Mouse (Mus musculus) stomach, embryonic 14.5 days (tissue): ENCODE data around the gene B4galt7. TPM values are rescaled to one million over a fixed set of nuclear protein-coding genes. Genes with fewer than 3 reads are reported as not detected.
A peak's percentile ranks its signal among the peaks of the same experiment; 100 is the strongest.
"Not testable (repeated sequence)": the region's sequence is repeated elsewhere in the genome, so short reads cannot be mapped to it uniquely, and the experiment has no call there.

ENCODE experiments used
- ATAC-seq: fragments of 200-750 bp; cut with Nextera tagmentation; 2 replicates; pipeline ENCODE4 v1.8.0; 2017; ENCODE audit warnings: low read depth, moderate TSS enrichment; ENCODE audit not compliant: insufficient number of reproducible peaks, insufficient read depth, low FRiP score
- H3K27ac ChIP-seq: fragments of 300-500 bp; sonication (generic); 2 replicates; pipeline ENCODE4 v1.5.1; 2014; ENCODE audit warnings: mild to moderate bottlenecking, low read length, moderate library complexity, mixed read lengths
- H3K27me3 ChIP-seq: fragments of 300-500 bp; sonication (generic); 2 replicates; pipeline ENCODE4 v1.6.1; 2014; ENCODE audit warnings: low read length, control low read depth, mixed read lengths; ENCODE audit not compliant: control insufficient read depth, insufficient read depth
- H3K36me3 ChIP-seq: fragments of 300-500 bp; sonication (generic); 2 replicates; pipeline ENCODE4 v1.6.1; 2014; ENCODE audit warnings: mild to moderate bottlenecking, control low read depth, low read length, moderate library complexity, mixed read lengths; ENCODE audit not compliant: control insufficient read depth, insufficient read depth
- H3K4me1 ChIP-seq: fragments of 300-500 bp; sonication (generic); 2 replicates; pipeline ENCODE4 v1.6.1; 2014; ENCODE audit warnings: low read length, control low read depth, mixed read lengths; ENCODE audit not compliant: control insufficient read depth, insufficient read depth
- H3K4me2 ChIP-seq: fragments of 300-500 bp; sonication (generic); replicated peaks from 2 replicates; pipeline ENCODE4 v1.6.1; 2014; ENCODE audit warnings: low read depth, low read length, control low read depth
- H3K4me3 ChIP-seq: fragments of 300-500 bp; sonication (generic); 2 replicates; pipeline ENCODE4 v1.5.1; 2014; ENCODE audit warnings: low read depth, low read length, control low read depth
- H3K9ac ChIP-seq: fragments of 300-500 bp; sonication (generic); replicated peaks from 2 replicates; pipeline ENCODE4 v1.6.1; 2014; ENCODE audit warnings: low read depth, mild to moderate bottlenecking, control low read depth, low read length, moderate library complexity, mixed read lengths
- H3K9me3 ChIP-seq: fragments of 300-500 bp; sonication (generic); 2 replicates; pipeline ENCODE4 v1.6.1; 2016; ENCODE audit warnings: low read depth, low read length, control low read depth; ENCODE audit not compliant: control insufficient read depth
- WGBS: fragments of 180-500 bp; shearing (Covaris S2); extraction: QIAGEN DNeasy Blood & Tissue Kit; methylation state at CpG from one replicate; pipeline ENCODE4 v1.1.7; 2014; 5-methylcytosine and 5-hydroxymethylcytosine counted together
- polyA plus RNA-seq: library from polyadenylated mRNA; unstranded; fragments of >200 nt; fragmentation: Nextera tagmentation; extraction: Ambion mirVana; gene quantifications from 2 replicates; pipeline ENCODE4 v1.2.1, GENCODE M21; 2014

B4galt7 gene
- 21.0 and 24.9 TPM in 2 replicates for polyA plus RNA-seq

GRCm38 (mm10) chr13:55599566-55600540 lies at the start of gene B4galt7:
TSS of gene B4galt7 (plus strand) at chr13:55599896.
- Histone ChIP-seq H3K36me3 (peaks cover 32% of the 10 kb centered on the region), H3K4me2 (peak within 1 kb of the TSS; percentile 54), H3K9me3 (no peaks in the 10 kb centered on the region), H3K27ac (no peak within 1 kb of the TSS), H3K9ac (peak within 1 kb of the TSS; percentile 80), H3K4me3 (peak within 1 kb of the TSS; percentile 87), H3K4me1 (peaks cover 3% of the 10 kb centered on the region; the same call in 1 of the 2 replicates), H3K27me3 (no peaks in the 10 kb centered on the region)
- ATAC-seq: peak; percentile 87
- 8% methylated on average over 51 of the region's 51 CpGs for WGBS

GRCm38 (mm10) chr13:55555921-55556320 lies 43.8 kb upstream of the B4galt7 start:
- H3K9ac ChIP-seq: no peak overlapping the region
- H3K4me3 ChIP-seq: no peak overlapping the region
- no peak overlapping the region for H3K27ac ChIP-seq
- ATAC-seq: no peak
- no peak overlapping the region for H3K4me2 ChIP-seq
- H3K9me3 ChIP-seq: no peaks in the 10 kb centered on the region
- H3K36me3 ChIP-seq: peaks cover 39% of the 10 kb centered on the region
- no peaks in the 10 kb centered on the region for H3K4me1 ChIP-seq
- no peaks in the 10 kb centered on the region for H3K27me3 ChIP-seq
- 92% methylated on average over 9 of the region's 9 CpGs for WGBS

- H3K27ac ChIP-seq: no peak overlapping the region
- H3K9ac ChIP-seq: no peak overlapping the region
- H3K9me3 ChIP-seq: no peaks in the 10 kb centered on the region
- H3K4me1 ChIP-seq: no peaks in the 10 kb centered on the region
- no peak overlapping the region for H3K4me3 ChIP-seq
- ATAC-seq: no peak
- H3K36me3 ChIP-seq: peaks cover 26% of the 10 kb centered on the region
- no peaks in the 10 kb centered on the region for H3K27me3 ChIP-seq
- WGBS: 82% methylated on average over 6 of the region's 6 CpGs
- H3K4me2 ChIP-seq: no peak overlapping the region
Measured at GRCm38 (mm10) chr13:55557499-55557898, 42.2 kb upstream of the B4galt7 start.

GRCm38 (mm10) chr13:55563266-55563879 lies 36.3 kb upstream of the B4galt7 start:
- no peak overlapping the region for H3K4me3 ChIP-seq
- no peaks in the 10 kb centered on the region for H3K9me3 ChIP-seq
- H3K36me3 ChIP-seq: peaks cover 9% of the 10 kb centered on the region
- ATAC-seq: no peak
- H3K27ac ChIP-seq: no peak overlapping the region
- no peak overlapping the region for H3K4me2 ChIP-seq
- H3K4me1 ChIP-seq: 0 out of 2 replicates have a peak, but pooled peaks cover 3% of the 10 kb centered on the region
- WGBS: 78% methylated on average over 7 of the region's 7 CpGs
- no peak overlapping the region for H3K9ac ChIP-seq
- no peaks in the 10 kb centered on the region for H3K27me3 ChIP-seq

GRCm38 (mm10) chr13:55567001-55567400 lies 32.7 kb upstream of the B4galt7 start:
- no peak for ATAC-seq
- Histone ChIP-seq H3K4me1 (peaks cover 13% of the 10 kb centered on the region), H3K4me2 (no peak overlapping the region), H3K27me3 (no peaks in the 10 kb centered on the region), H3K4me3 (no peak overlapping the region), H3K9me3 (no peaks in the 10 kb centered on the region), H3K27ac (no peak overlapping the region), H3K36me3 (peaks cover 6% of the 10 kb centered on the region), H3K9ac (no peak overlapping the region)
- WGBS: 85% methylated on average over 6 of the region's 6 CpGs

GRCm38 (mm10) chr13:55567949-55568348 lies 31.7 kb upstream of the B4galt7 start:
- no peak overlapping the region for H3K4me3 ChIP-seq
- H3K4me2 ChIP-seq: no peak overlapping the region
- 82% methylated on average over 2 of the region's 2 CpGs for WGBS
- no peaks in the 10 kb centered on the region for H3K27me3 ChIP-seq
- no peaks in the 10 kb centered on the region for H3K9me3 ChIP-seq
- no peak overlapping the region for H3K27ac ChIP-seq
- no peak overlapping the region for H3K9ac ChIP-seq
- H3K36me3 ChIP-seq: peaks cover 6% of the 10 kb centered on the region
- ATAC-seq: no peak
- H3K4me1 ChIP-seq: peaks cover 13% of the 10 kb centered on the region

GRCm38 (mm10) chr13:55568524-55568923 lies 31.2 kb upstream of the B4galt7 start:
- not testable (repeated sequence) for H3K4me3 ChIP-seq, H3K9ac ChIP-seq, H3K36me3 ChIP-seq, H3K9me3 ChIP-seq, H3K4me2 ChIP-seq, H3K27me3 ChIP-seq, ATAC-seq, H3K27ac ChIP-seq
- 82% methylated on average over 4 of the region's 4 CpGs for WGBS
- peaks cover 13% of the 10 kb centered on the region for H3K4me1 ChIP-seq

GRCm38 (mm10) chr13:55569726-55570285 lies 29.9 kb upstream of the B4galt7 start:
- WGBS: 1% methylated on average over 16 of the region's 16 CpGs
- H3K27ac ChIP-seq: peak overlapping the region; percentile 55
- H3K27me3 ChIP-seq: no peaks in the 10 kb centered on the region
- H3K4me1 ChIP-seq: peaks cover 13% of the 10 kb centered on the region
- peak overlapping the region; percentile 88 for H3K4me3 ChIP-seq
- peak overlapping the region; percentile 95 for H3K9ac ChIP-seq
- H3K9me3 ChIP-seq: no peaks in the 10 kb centered on the region; the same call in 1 of the 2 replicates
- peak overlapping the region; percentile 92 for H3K4me2 ChIP-seq
- no peak; the same call in 1 of the 2 replicates for ATAC-seq
- H3K36me3 ChIP-seq: peaks cover 3% of the 10 kb centered on the region
